Mouse (Mus musculus): ENCODE results near the gene Gnb1. TPM values are rescaled to one million over a fixed set of nuclear protein-coding genes. Genes with fewer than 3 reads are reported as not detected.

Gene Gnb1
- total and polyA plus RNA-seq, 3 experiments: 78.1 to 489 TPM; not detected in 1

GRCm38 (mm10) chr4:155510981-155511380, 19.8 kb downstream of the Gnb1 start:
- H3K27ac ChIP-seq (ENCODE audit: control insufficient read depth, low read depth, low read length): no peak overlapping the region
- H3K27me3 ChIP-seq (ENCODE audit: control insufficient read depth in 1 of 2, insufficient read depth in 2 of 2, low read length in 2 of 2): no peaks in the 10 kb centered on the region
- H3K4me3 ChIP-seq (ENCODE audit: control insufficient read depth in 1 of 2, insufficient read depth in 1 of 2, low read depth in 2 of 2, low read length in 2 of 2): no peak overlapping the region
- no peak overlapping the region for H3K9ac ChIP-seq (ENCODE audit: control insufficient read depth, low read depth, low read length, poor library complexity, severe bottlenecking)
- peaks cover 3 to 11% of the 10 kb centered on the region in 2 experiments; a peak in 3 of 4 replicates for H3K4me1 ChIP-seq (ENCODE audit: control insufficient read depth in 1 of 2, insufficient read depth in 2 of 2, low read length in 2 of 2)
- DNase-seq (ENCODE audit: low read depth, low spot score): no peak
- peaks cover 9 to 16% of the 10 kb centered on the region in 2 experiments for H3K36me3 ChIP-seq (ENCODE audit: control insufficient read depth in 1 of 2, insufficient read depth in 2 of 2, low read length in 2 of 2)
- no peaks in the 10 kb centered on the region for H3K9me3 ChIP-seq (replicated peaks; ENCODE audit: insufficient read depth, low read length)
- TF ChIP-seq NELFE (IDR thresholded peaks at IDR 0.05; ENCODE audit: low read depth, low read length): no peak
- no peak for TF ChIP-seq RAD21 (IDR thresholded peaks at IDR 0.05; ENCODE audit: low read depth, low read length)
- TF ChIP-seq MYC (IDR thresholded peaks at IDR 0.05; ENCODE audit: low read depth, low read length): no peak
- TF ChIP-seq USF1 (IDR thresholded peaks at IDR 0.05; ENCODE audit: low read depth, low read length): no peak
- no peak for TF ChIP-seq ZKSCAN1 (IDR thresholded peaks at IDR 0.05; ENCODE audit: low read depth, low read length)
- TF ChIP-seq CHD2 (IDR thresholded peaks at IDR 0.05; ENCODE audit: low read length): no peak
- TF ChIP-seq GATA1 (IDR thresholded peaks at IDR 0.05; ENCODE audit: low read depth, low read length): no peak
- TF ChIP-seq HCFC1 (IDR thresholded peaks at IDR 0.05; ENCODE audit: low read depth, low read length): no peak
- no peak for TF ChIP-seq MAX (IDR thresholded peaks at IDR 0.05; ENCODE audit: low read length)
- TF ChIP-seq POLR2A (IDR thresholded peaks at IDR 0.05; ENCODE audit: control insufficient read depth in 1 of 2, insufficient read depth in 1 of 2, low read depth in 1 of 2, low read length in 2 of 2, poor library complexity in 1 of 2): no peak
- H3K79me2 ChIP-seq (ENCODE audit: control insufficient read depth, insufficient read depth, low read length, poor library complexity): peaks cover 67% of the 10 kb centered on the region

GRCm38 (mm10) chr4:155514810-155515209, 23.6 kb downstream of the Gnb1 start:
- no peaks in the 10 kb centered on the region for H3K9me3 ChIP-seq (replicated peaks; ENCODE audit: insufficient read depth, low read length)
- H3K9ac ChIP-seq (ENCODE audit: control insufficient read depth, low read depth, low read length, poor library complexity, severe bottlenecking): no peak overlapping the region
- peaks cover 40% of the 10 kb centered on the region for H3K79me2 ChIP-seq (ENCODE audit: control insufficient read depth, insufficient read depth, low read length, poor library complexity)
- TF ChIP-seq POLR2A (IDR thresholded peaks at IDR 0.05; ENCODE audit: control insufficient read depth in 1 of 2, insufficient read depth in 1 of 2, low read depth in 1 of 2, low read length in 2 of 2, poor library complexity in 1 of 2) (no peak), RAD21 (IDR thresholded peaks at IDR 0.05; ENCODE audit: low read depth, low read length) (no peak), HCFC1 (IDR thresholded peaks at IDR 0.05; ENCODE audit: low read depth, low read length) (no peak), UBTF (IDR thresholded peaks at IDR 0.05; ENCODE audit: borderline replicate concordance, insufficient read depth, low read depth, low read length) (no peak), RCOR1 (IDR thresholded peaks at IDR 0.05; ENCODE audit: low read depth, low read length) (no peak), ELF1 (IDR thresholded peaks at IDR 0.05; ENCODE audit: low read depth, low read length) (no peak), NRF1 (IDR thresholded peaks at IDR 0.05; ENCODE audit: insufficient read depth, low read depth, low read length, poor library complexity, severe bottlenecking) (no peak)
- H3K4me3 ChIP-seq (ENCODE audit: control insufficient read depth in 1 of 2, insufficient read depth in 1 of 2, low read depth in 2 of 2, low read length in 2 of 2): no peak overlapping the region
- DNase-seq (ENCODE audit: low read depth, low spot score): no peak
- H3K27me3 ChIP-seq (ENCODE audit: control insufficient read depth in 1 of 2, insufficient read depth in 2 of 2, low read length in 2 of 2): no peaks in the 10 kb centered on the region
- peaks cover 6 to 9% of the 10 kb centered on the region in 2 experiments for H3K36me3 ChIP-seq (ENCODE audit: control insufficient read depth in 1 of 2, insufficient read depth in 2 of 2, low read length in 2 of 2)
- H3K4me1 ChIP-seq (ENCODE audit: control insufficient read depth in 1 of 2, insufficient read depth in 2 of 2, low read length in 2 of 2): no peaks in the 10 kb centered on the region
- no peak overlapping the region for H3K27ac ChIP-seq (ENCODE audit: control insufficient read depth, low read depth, low read length)

Measured in MEL (cell line).